Mouse (Mus musculus) cortical plate, adult 2 months (tissue): ENCODE data around the gene Sec24b. TPM values are rescaled to one million over a fixed set of nuclear protein-coding genes. Genes with fewer than 3 reads are reported as not detected.

Experiments used
- H3K27ac ChIP-seq: fragments of 200-500 bp; 2 replicates; pipeline ENCODE4 v1.5.1; 2012; ENCODE audit warnings: low read length, control low read depth, inconsistent platforms; ENCODE audit not compliant: insufficient read depth
- H3K4me1 ChIP-seq: fragments of 200-500 bp; 2 replicates; pipeline ENCODE4 v1.6.1; 2011; ENCODE audit warnings: low read length; ENCODE audit not compliant: control insufficient read depth, insufficient read depth
- H3K4me3 ChIP-seq: fragments of 200-500 bp; 2 replicates; pipeline ENCODE4 v1.5.1; 2011; ENCODE audit warnings: mild to moderate bottlenecking, low read length, control low read depth; ENCODE audit not compliant: insufficient read depth
- CTCF ChIP-seq: fragments of 200-500 bp; IDR thresholded peaks from 2 replicates; pipeline ENCODE4 v1.5.1; 2011; ENCODE audit warnings: mild to moderate bottlenecking, control low read depth, low read length; ENCODE audit not compliant: insufficient read depth; ENCODE audit errors: extremely low read depth
- POLR2A ChIP-seq: fragments of 200-500 bp; IDR thresholded peaks from 2 replicates; pipeline ENCODE4 v1.6.1; 2011; ENCODE audit warnings: mild to moderate bottlenecking, low read length, control low read depth; ENCODE audit not compliant: insufficient read depth; ENCODE audit errors: extremely low read depth
- polyA plus RNA-seq: library from polyadenylated mRNA; depleted of rRNA; stranded (reverse); fragments of >200 nt; gene quantifications from 2 replicates; pipeline ENCODE4 v1.2.3, GENCODE M21; 2012; rRNA removed

The Sec24b gene
- 53.8 and 57.7 TPM in 2 replicates for polyA plus RNA-seq

DNA sequence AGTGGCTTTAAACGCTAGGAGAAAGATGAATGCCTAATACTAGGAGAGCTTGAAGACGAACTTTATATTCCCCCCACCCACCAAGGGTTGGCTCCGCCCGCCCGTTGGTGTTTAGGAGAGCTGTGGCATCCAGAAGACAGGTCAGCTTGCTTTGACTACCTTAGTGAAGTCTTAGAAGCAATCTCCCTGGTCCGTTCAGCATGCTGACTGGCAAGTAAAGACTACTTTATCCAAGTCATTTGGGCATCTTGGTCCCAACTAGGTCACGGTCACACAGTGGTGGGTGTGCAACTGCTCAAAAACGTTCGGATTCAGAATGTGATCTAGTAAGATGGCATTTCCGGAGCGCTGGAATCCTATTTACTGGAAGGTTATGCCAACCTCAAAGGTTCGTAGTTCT is at the start of gene Sec24b:
Gene Sec24b (minus strand): TSS at position 273 of the 400 bp plus-strand sequence.
- peak within 1 kb of the TSS; percentile 84 for H3K4me3 ChIP-seq
- peaks cover 3% of the 10 kb centered on the region; the same call in 1 of the 2 replicates for H3K4me1 ChIP-seq
- TF ChIP-seq CTCF (no peak), POLR2A (no peak)
- H3K27ac ChIP-seq: peak within 1 kb of the TSS; percentile 24; the same call in 1 of the 2 replicates

DNA sequence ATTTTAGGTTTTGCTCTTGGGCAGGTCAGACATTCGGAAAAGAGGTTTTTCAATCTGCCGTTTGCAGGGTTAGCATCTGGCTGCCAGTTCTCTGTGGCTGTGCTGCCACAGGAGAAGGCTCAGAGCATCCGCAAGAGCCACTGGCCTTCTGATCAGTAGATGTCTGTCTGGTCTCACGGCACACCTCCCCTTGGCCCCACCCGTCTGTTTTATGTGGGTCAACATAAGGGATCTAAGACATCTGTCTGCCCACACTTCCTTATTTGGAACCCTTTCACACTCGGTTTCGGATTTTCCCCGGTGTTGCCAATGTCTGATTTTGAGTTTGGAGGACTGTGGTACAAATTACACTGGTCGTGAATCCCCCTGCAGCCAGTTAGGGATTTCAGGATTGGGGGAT is 43.1 kb upstream of the Sec24b start:
- H3K4me1 ChIP-seq: no peaks in the 10 kb centered on the region
- TF ChIP-seq CTCF: no peak
- no peak for TF ChIP-seq POLR2A
- H3K4me3 ChIP-seq: no peak overlapping the region
- no peak overlapping the region for H3K27ac ChIP-seq

DNA sequence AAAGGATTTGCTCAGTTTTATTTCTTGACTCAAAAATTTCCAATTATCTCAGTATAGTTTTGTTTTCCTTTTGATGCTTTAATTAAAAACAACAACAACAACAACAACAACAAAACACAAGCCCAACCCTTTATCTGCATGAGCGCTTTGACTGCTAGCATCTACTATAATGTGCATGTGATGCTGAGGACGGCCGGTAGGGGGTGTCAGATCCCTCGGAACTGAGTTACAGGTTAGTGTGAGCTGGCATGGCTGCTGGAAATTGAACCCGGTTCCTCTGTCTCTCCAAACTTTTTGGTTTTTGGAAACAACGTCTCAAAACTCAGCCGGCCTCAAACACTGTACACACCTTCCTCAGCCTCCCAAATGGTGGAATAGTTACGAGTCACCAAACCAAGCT is 42.1 kb upstream of the Sec24b start:
- Histone ChIP-seq H3K27ac (no peak overlapping the region), H3K4me1 (no peaks in the 10 kb centered on the region), H3K4me3 (no peak overlapping the region)
- TF ChIP-seq CTCF (peak; percentile 35), POLR2A (no peak)

DNA sequence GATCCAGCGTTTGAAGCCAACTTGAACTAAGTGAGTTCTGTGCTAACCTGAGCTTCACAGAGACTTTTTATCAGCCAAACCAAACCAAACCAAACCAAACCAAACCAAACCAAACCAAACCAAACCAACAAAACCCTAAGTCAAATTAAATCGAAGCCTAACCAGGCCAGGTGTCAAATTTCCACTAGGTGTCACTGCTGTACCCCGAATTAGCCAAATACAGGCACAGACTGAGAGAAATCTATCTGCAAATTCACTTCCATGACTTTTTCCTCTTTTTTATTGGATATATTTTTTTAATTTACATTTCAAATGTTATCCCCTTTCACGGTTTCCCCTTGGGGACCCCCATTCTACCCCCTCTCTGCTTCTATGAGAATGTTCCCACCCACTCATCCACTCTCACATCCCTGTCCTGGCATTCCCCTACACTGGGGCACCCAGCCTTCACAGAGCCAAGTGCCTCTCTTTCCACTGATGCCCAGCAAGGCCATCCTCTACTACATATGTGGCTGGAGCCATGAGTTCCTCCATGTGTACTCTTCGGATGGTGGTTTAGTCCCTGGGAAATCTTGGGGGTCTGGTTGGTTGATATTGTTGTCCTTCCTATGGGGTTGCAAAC is 33.9 kb upstream of the Sec24b start:
- peak; percentile 72 for TF ChIP-seq CTCF
- TF ChIP-seq POLR2A: no peak
- no peak overlapping the region for H3K4me3 ChIP-seq
- no peaks in the 10 kb centered on the region for H3K4me1 ChIP-seq
- H3K27ac ChIP-seq: no peak overlapping the region

DNA sequence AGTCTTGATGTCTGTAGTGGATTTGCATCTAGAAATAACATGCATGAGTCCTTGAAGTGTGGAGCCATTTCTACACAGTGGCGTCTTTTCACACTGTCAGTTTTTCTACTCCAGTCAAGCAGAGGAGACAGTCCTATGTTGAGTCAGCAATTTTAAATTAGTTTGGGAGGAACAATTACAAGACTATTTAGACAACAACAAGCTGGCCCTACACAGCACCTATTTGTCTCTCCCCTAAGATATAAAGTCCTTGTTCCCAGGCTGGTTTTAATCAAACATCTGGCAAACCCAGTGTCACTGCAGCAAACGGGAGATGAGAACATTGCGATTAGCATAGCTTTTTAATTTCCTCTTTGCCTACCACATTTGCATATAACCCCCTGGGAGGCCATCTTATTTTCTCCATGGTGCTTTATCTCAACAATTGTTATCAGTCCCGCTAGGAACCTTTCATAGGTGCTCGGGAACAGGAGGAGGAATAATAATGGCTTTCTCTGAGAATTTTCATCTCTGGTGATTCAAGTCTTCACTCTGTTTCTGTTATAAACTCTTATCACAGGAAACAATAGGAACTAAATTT is 32.9 kb upstream of the Sec24b start:
- no peaks in the 10 kb centered on the region for H3K4me1 ChIP-seq
- TF ChIP-seq POLR2A (no peak), CTCF (no peak)
- no peak overlapping the region for H3K27ac ChIP-seq
- no peak overlapping the region for H3K4me3 ChIP-seq

DNA sequence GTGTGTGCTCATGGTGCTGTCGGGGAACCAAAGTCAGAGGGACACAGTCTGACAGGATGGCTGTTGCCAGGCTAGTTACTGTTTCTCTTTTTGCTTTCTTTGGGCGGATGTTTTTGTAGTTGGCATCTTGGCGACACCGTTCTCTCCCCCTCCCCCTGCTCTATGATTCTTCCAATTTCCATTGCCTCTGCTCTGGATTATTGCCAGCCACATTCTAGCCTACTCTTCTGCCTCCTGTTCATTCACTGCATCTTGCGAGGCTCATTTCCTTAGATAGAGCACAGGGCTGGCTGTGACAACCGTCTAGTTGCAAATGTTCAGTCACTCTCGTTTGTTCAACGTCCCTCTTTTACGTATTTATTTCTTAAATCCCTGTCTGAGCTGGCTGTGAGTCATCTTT is 29.1 kb upstream of the Sec24b start:
- Histone ChIP-seq H3K4me3 (no peak overlapping the region), H3K27ac (no peak overlapping the region), H3K4me1 (no peaks in the 10 kb centered on the region)
- no peak for TF ChIP-seq POLR2A
- TF ChIP-seq CTCF: no peak

DNA sequence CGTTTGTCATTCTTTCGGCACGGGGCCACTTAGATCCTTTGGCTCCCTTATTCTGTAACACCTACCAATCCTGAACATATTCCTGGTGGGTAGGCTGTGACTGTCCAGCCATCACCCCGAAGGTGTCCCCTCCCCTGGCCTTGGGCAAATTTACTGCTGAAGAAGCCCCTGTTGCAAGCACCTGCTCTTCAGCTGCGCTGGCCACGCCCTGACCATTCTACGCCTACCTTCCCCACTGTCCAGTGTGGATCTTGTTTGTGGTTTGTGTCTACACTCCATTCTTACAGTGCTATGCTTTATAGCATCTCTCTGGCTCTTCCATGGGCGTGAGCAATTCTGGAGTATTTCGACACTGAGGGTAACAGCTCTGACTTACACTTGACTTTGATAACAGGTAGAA is 27.3 kb upstream of the Sec24b start:
- Histone ChIP-seq H3K4me3 (no peak overlapping the region), H3K27ac (no peak overlapping the region), H3K4me1 (no peaks in the 10 kb centered on the region)
- TF ChIP-seq POLR2A (no peak), CTCF (no peak)

DNA sequence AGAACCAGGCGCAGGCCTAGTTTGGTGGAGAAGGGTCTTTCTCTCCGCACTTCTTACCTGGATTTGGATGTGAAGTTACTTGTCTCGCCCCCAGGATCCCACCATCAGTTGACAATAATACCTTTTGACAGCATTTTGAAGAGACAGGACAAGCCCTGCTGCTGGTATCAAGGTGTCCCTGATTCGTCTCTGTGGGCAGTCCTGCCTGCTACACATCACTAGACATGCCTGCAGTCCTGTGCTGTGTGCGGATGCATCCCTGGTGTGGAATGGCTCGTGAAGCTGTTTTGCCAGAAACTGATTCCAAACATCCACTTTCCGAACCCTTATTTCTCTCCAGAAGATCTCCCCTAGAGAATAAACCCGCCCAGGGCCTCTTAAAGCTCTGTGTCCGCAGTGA is 26.1 kb upstream of the Sec24b start:
- Histone ChIP-seq H3K27ac (no peak overlapping the region), H3K4me1 (no peaks in the 10 kb centered on the region), H3K4me3 (no peak overlapping the region)
- TF ChIP-seq POLR2A: no peak
- no peak for TF ChIP-seq CTCF

DNA sequence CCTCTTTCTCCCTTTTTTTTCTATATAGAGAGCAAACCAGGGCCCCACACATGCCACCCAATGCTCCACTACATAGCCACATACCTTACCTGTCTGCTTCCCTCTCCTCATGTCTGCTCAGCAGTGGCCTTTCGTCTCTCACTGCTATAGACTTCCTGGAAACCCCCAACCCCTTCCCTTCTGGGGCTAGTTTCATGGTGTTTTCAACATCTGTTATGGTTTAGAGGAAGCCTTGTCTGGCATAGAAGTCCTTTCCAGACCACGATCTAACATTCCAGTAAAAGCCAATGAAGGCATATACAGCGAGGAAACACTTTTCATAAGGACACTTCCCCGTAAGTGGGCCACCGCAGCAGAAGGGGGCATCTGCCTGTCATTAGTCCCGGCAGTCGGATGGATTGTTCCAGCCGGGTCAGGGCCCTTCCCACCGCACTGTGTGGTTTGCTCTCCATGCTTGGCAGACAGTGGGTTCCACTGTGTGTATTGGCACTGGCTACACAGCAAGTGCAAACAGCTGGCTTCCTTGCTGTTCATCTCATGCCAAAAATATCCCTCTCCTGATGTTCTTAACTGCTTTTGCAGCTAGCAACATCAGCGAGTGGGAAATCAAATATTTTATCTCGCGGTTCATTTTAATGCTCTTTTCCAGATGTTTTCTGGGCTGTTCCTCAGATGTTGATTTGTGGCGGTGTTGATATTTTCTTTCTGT is 25.2 kb upstream of the Sec24b start:
- Histone ChIP-seq H3K4me1 (no peaks in the 10 kb centered on the region), H3K4me3 (no peak overlapping the region), H3K27ac (no peak overlapping the region)
- no peak for TF ChIP-seq CTCF
- TF ChIP-seq POLR2A: no peak

DNA sequence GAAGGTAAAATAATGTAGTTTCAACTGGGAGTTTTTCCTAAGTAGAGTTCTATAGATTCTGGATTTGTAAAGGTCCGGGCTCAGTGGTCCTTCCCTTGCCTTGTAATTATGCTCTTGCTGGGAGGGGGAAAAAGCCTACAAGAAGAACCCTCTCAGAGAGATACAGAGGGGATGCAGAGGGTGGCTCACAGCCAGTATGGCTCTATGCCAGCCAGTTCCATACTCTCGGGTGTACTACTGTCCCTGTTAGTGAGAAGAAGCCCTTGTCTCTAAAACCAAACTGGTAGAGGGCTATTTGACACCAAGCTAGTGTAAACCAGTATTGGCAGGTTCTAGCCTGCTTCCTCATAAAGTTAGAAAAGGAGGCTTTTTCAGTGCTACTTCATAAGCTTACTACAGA is 22.0 kb upstream of the Sec24b start:
- no peak overlapping the region for H3K4me3 ChIP-seq
- no peaks in the 10 kb centered on the region for H3K4me1 ChIP-seq
- H3K27ac ChIP-seq: no peak overlapping the region
- no peak for TF ChIP-seq POLR2A
- TF ChIP-seq CTCF: no peak
